Mouse (Mus musculus) heart, postnatal 0 days (tissue): ENCODE data around the gene Orai3.
A peak's percentile ranks its signal among the peaks of the same experiment; 100 is the strongest.

Experiments used
- CTCF ChIP-seq: IDR thresholded peaks from 2 replicates; pipeline ENCODE4 v1.5.1; 2016; ENCODE audit warnings: antibody characterized with exemption, control low read depth, low read depth
- EP300 ChIP-seq: IDR thresholded peaks from 2 replicates; pipeline ENCODE4 v1.6.1; 2016; ENCODE audit warnings: antibody characterized with exemption, low read depth

GRCm38 (mm10) chr7:127815954-127816821 lies 46.6 kb downstream of the Orai3 start:
- TF ChIP-seq CTCF (peak; percentile 59), EP300 (no peak)
